8 mouse cellular contexts compared by ENCODE assay signal in genomic region chr4:82435716-82436115, GRCm38 (mm10).
DNase-seq lines count a peak whose midpoint lies in the region; ATAC-seq and TF ChIP-seq lines count a peak whose summit lies in the region.

No protein-coding gene starts in this region.

- H3K36me3 ChIP-seq in intestine, embryonic 14.5 days (ENCODE audit: control insufficient read depth, insufficient read depth, low read length), result no peaks in the 10 kb centered on the region; the same call in 1 of the 2 replicates
- no peaks in the 10 kb centered on the region for H3K36me3 ChIP-seq in intestine, postnatal 0 days (ENCODE audit: control insufficient read depth, insufficient read depth)
- no peaks in the 10 kb centered on the region for H3K36me3 ChIP-seq in lung, postnatal 0 days (ENCODE audit: insufficient read depth, low read length)

- H3K27ac ChIP-seq in intestine, embryonic 14.5 days (ENCODE audit: low read depth), result peak overlapping the region; percentile 3; the same call in 1 of the 2 replicates
- H3K27ac ChIP-seq in intestine, postnatal 0 days (ENCODE audit: low read depth, low read length), result no peak overlapping the region
- H3K27ac ChIP-seq in lung, postnatal 0 days (ENCODE audit: low read length), result peak overlapping the region; percentile 76

- peak; percentile 97 for TF ChIP-seq EP300 in lung, postnatal 0 days (IDR thresholded peaks at IDR 0.05)

- H3K4me2 ChIP-seq in intestine, embryonic 14.5 days (ENCODE audit: low read length), result no peak overlapping the region
- H3K4me2 ChIP-seq in intestine, postnatal 0 days (replicated peaks; ENCODE audit: low read depth), result no peak overlapping the region
- peak overlapping the region; percentile 6; the same call in 1 of the 2 replicates for H3K4me2 ChIP-seq in lung, postnatal 0 days (replicated peaks; ENCODE audit: low read depth, low read length)

- ATAC-seq in intestine, embryonic 14.5 days (replicated peaks; ENCODE audit: low FRiP score, low TSS enrichment, low read depth), result no peak
- ATAC-seq in intestine, postnatal 0 days, result no peak
- peak; percentile 76 for ATAC-seq in lung, postnatal 0 days

- H3K4me3 ChIP-seq in intestine, embryonic 14.5 days (ENCODE audit: low read depth, low read length), result no peak overlapping the region
- H3K4me3 ChIP-seq in intestine, postnatal 0 days (ENCODE audit: low read depth, low read length), result no peak overlapping the region
- H3K4me3 ChIP-seq in lung, postnatal 0 days (ENCODE audit: low read depth, low read length), result no peak overlapping the region

- H3K9me3 ChIP-seq in intestine, embryonic 14.5 days (ENCODE audit: control insufficient read depth, low read length), result no peaks in the 10 kb centered on the region
- H3K9me3 ChIP-seq in intestine, postnatal 0 days (ENCODE audit: control insufficient read depth), result no peaks in the 10 kb centered on the region
- H3K9me3 ChIP-seq in lung, postnatal 0 days (ENCODE audit: low read length), result no peaks in the 10 kb centered on the region

- 51% methylated on average over 5 of the region's 5 CpGs for whole genome bisulfite sequencing in intestine, embryonic 14.5 days
- WGBS in intestine, postnatal 0 days, result 56% methylated on average over 5 of the region's 5 CpGs
- 28% methylated on average over 5 of the region's 5 CpGs for WGBS in lung, postnatal 0 days

- no peak for DNase-seq in intestine, embryonic 14.5 days (ENCODE audit: low spot score)
- peak; percentile 41 for DNase-seq in embryo, embryonic 11 days
- peak; percentile 75 for DNase-seq in kidney, adult 11 months
- peak; percentile 83 for DNase-seq in lung, postnatal 0 days (ENCODE audit: low spot score)
- DNase-seq in thymus, postnatal 25 days, result no peak
- no peak for DNase-seq in thymus, postnatal 10 days (ENCODE audit: low spot score in 2 of 2)
- no peak for DNase-seq in right cerebral cortex, adult 18-20 months

- no peak overlapping the region for H3K9ac ChIP-seq in intestine, embryonic 14.5 days (ENCODE audit: low read length)
- no peak overlapping the region for H3K9ac ChIP-seq in intestine, postnatal 0 days (ENCODE audit: low read depth, low read length)
- no peak overlapping the region for H3K9ac ChIP-seq in lung, postnatal 0 days (replicated peaks; ENCODE audit: low read depth)

- H3K27me3 ChIP-seq in intestine, embryonic 14.5 days (replicated peaks; ENCODE audit: control insufficient read depth, insufficient read depth, low read length), result no peaks in the 10 kb centered on the region
- H3K27me3 ChIP-seq in intestine, postnatal 0 days (replicated peaks; ENCODE audit: control insufficient read depth, insufficient read depth, low read length), result no peaks in the 10 kb centered on the region
- H3K27me3 ChIP-seq in lung, postnatal 0 days (replicated peaks; ENCODE audit: insufficient read depth, low read length), result no peaks in the 10 kb centered on the region

- no peak for TF ChIP-seq CTCF in intestine, postnatal 0 days (IDR thresholded peaks at IDR 0.05; ENCODE audit: low read depth)
- peak; percentile 35 for TF ChIP-seq CTCF in lung, postnatal 0 days (IDR thresholded peaks at IDR 0.05)

- peaks cover 40% of the 10 kb centered on the region for H3K4me1 ChIP-seq in intestine, embryonic 14.5 days (replicated peaks; ENCODE audit: control insufficient read depth, insufficient read depth, low read length)
- H3K4me1 ChIP-seq in intestine, postnatal 0 days (replicated peaks; ENCODE audit: control insufficient read depth, insufficient read depth, low read length), result 0 out of 2 replicates have a peak, but pooled peaks cover 3% of the 10 kb centered on the region
- peaks cover 25% of the 10 kb centered on the region; the same call in 1 of the 2 replicates for H3K4me1 ChIP-seq in lung, postnatal 0 days (ENCODE audit: insufficient read depth, low read depth, low read length)

Comparison
In these comparisons a context has a peak if more than half of its experiments do, and no peak if none do; other contexts are left out.
1. DNase-seq: peak in embryo, embryonic 11 days (single experiment), kidney, adult 11 months (single experiment) and lung, postnatal 0 days (single experiment); none in intestine, embryonic 14.5 days (single experiment), thymus, postnatal 25 days (single experiment), thymus, postnatal 10 days (0 of 2) and right cerebral cortex, adult 18-20 months (single experiment).